Mouse (Mus musculus) heart, embryonic 12.5 days (tissue): Measurements from ENCODE around the gene Ogt. TPM values are rescaled to one million over a fixed set of nuclear protein-coding genes. Genes with fewer than 3 reads are reported as not detected.
A peak's percentile ranks its signal among the peaks of the same experiment; 100 is the strongest.

Experiments used
- ATAC-seq: fragments of 200-750 bp; cut with Nextera tagmentation; 2 replicates; pipeline ENCODE4 v1.8.0; 2017; ENCODE audit warnings: moderate TSS enrichment, moderate library complexity; ENCODE audit not compliant: insufficient number of reproducible peaks, low FRiP score
- H3K27ac ChIP-seq: fragments of 300-500 bp; sonication (generic); 2 replicates; pipeline ENCODE4 v1.5.1; 2016; ENCODE audit warnings: mild to moderate bottlenecking, moderate library complexity; ENCODE audit not compliant: poor library complexity, severe bottlenecking
- H3K27me3 ChIP-seq: fragments of 300-500 bp; sonication (generic); replicated peaks from 2 replicates; pipeline ENCODE4 v1.6.1; 2016; ENCODE audit warnings: mild to moderate bottlenecking, moderate library complexity
- H3K36me3 ChIP-seq: fragments of 300-500 bp; sonication (generic); 2 replicates; pipeline ENCODE4 v1.6.1; 2016; ENCODE audit warnings: mild to moderate bottlenecking, moderate library complexity
- H3K4me1 ChIP-seq: fragments of 300-500 bp; sonication (generic); replicated peaks from 2 replicates; pipeline ENCODE4 v1.6.1; 2016; ENCODE audit warnings: mild to moderate bottlenecking
- H3K4me2 ChIP-seq: fragments of 300-500 bp; sonication (generic); 2 replicates; pipeline ENCODE4 v1.6.1; 2016; ENCODE audit warnings: mild to moderate bottlenecking, moderate library complexity
- H3K4me3 ChIP-seq: fragments of 300-500 bp; sonication (generic); 2 replicates; pipeline ENCODE4 v1.5.1; 2016; ENCODE audit warnings: mild to moderate bottlenecking
- H3K9ac ChIP-seq: fragments of 300-500 bp; sonication (generic); 2 replicates; pipeline ENCODE4 v1.6.1; 2016; ENCODE audit warnings: mild to moderate bottlenecking, moderate library complexity
- H3K9me3 ChIP-seq: fragments of 300-500 bp; sonication (generic); replicated peaks from 2 replicates; pipeline ENCODE4 v1.6.1; 2016; ENCODE audit warnings: mild to moderate bottlenecking, moderate library complexity
- WGBS: fragments of 180-500 bp; shearing (Covaris S2); methylation state at CpG from one replicate; pipeline ENCODE4 v1.1.7; 2016; 5-methylcytosine and 5-hydroxymethylcytosine counted together
- polyA plus RNA-seq: library from polyadenylated mRNA; unstranded; fragments of >200 nt; fragmentation: Nextera tagmentation; extraction: Ambion mirVana; gene quantifications from 2 replicates; pipeline ENCODE4 v1.2.1, GENCODE M21; 2016

Gene Ogt
- polyA plus RNA-seq, 1 experiment from 2014 or later: 119 TPM

DNA sequence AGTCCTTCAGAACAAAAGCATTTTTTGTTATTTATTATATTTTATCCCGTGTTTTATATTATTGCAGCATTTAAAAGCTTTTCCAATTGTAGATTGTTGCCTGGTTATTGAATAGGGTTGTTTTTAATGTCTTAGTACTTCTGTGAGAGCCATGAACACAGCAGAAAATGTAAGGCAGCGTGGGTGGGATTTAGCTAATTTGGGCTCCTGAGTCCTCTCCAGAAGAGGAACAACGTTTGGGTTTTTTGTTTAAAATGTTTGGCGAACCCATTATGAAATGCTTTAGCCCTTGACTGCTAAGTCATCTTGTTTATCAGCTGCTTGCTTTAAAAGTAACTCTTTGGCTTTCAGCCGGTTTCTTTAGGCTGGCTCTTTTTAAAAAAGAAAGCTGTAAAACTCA lies 2.2 kb downstream of the Ogt start:
- H3K27ac ChIP-seq: no peak overlapping the region
- H3K4me2 ChIP-seq: peak overlapping the region; percentile 68
- 19% methylated on average over 5 of the region's 5 CpGs for WGBS
- H3K9ac ChIP-seq: peak overlapping the region; percentile 51; the same call in 1 of the 2 replicates
- H3K4me3 ChIP-seq: peak overlapping the region; percentile 87
- H3K4me1 ChIP-seq: 0 out of 2 replicates have a peak, but pooled peaks cover 7% of the 10 kb centered on the region
- peaks cover 11% of the 10 kb centered on the region for H3K36me3 ChIP-seq
- ATAC-seq: no peak
- H3K9me3 ChIP-seq: no peaks in the 10 kb centered on the region
- H3K27me3 ChIP-seq: peaks cover 20% of the 10 kb centered on the region; the same call in 1 of the 2 replicates

DNA sequence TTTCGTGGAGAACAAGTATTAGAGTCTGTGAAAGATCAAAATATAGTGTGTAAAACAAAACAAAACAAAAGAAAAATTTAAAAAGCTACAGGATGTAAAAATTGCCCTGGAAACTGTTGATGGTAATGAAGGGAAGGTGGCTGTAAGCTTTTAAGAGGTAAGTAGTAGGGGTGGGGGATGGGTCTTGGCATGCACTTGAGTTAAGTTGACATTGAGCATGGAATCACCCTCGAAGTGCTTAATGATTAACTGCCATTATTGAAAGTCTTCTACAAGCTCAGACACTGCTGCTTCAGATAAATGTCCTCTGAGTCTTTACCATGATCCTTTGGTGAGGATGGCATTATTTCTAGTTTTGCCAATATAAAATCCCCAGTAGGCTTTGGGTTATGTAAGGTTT lies 5.4 kb downstream of the Ogt start:
- Histone ChIP-seq H3K4me2 (no peak overlapping the region), H3K27ac (no peak overlapping the region), H3K36me3 (peaks cover 11% of the 10 kb centered on the region), H3K4me1 (0 out of 2 replicates have a peak, but pooled peaks cover 7% of the 10 kb centered on the region), H3K27me3 (peaks cover 7% of the 10 kb centered on the region; the same call in 1 of the 2 replicates), H3K9ac (no peak overlapping the region), H3K4me3 (no peak overlapping the region), H3K9me3 (no peaks in the 10 kb centered on the region)
- 65% methylated on average over 2 of the region's 2 CpGs for WGBS
- ATAC-seq: no peak

DNA sequence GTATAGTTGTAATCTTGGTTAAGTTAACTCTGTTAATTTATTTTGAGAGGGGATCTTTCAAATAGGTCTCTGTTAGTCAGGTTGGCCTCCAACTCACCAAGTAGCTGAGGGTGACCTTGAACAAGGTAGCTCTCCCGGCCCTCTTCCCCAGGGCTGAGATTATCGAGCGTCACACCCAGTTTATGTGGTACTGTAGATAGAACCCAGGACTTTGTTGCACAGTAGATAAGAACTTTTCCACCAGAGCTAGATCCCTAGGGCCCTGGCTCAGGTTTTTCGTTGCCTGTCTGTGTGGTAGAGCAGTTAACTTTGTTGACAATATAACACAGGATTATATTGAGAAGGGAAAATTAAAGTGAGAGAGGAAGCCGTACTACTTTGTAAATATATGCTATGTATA lies 6.8 kb downstream of the Ogt start:
- 0 out of 2 replicates have a peak, but pooled peaks cover 7% of the 10 kb centered on the region for H3K4me1 ChIP-seq
- 59% methylated on average over 5 of the region's 5 CpGs for WGBS
- H3K4me3 ChIP-seq: no peak overlapping the region
- H3K36me3 ChIP-seq: peaks cover 16% of the 10 kb centered on the region
- no peaks in the 10 kb centered on the region for H3K9me3 ChIP-seq
- no peak for ATAC-seq
- H3K9ac ChIP-seq: no peak overlapping the region
- no peaks in the 10 kb centered on the region for H3K27me3 ChIP-seq
- no peak overlapping the region for H3K27ac ChIP-seq
- H3K4me2 ChIP-seq: no peak overlapping the region

DNA sequence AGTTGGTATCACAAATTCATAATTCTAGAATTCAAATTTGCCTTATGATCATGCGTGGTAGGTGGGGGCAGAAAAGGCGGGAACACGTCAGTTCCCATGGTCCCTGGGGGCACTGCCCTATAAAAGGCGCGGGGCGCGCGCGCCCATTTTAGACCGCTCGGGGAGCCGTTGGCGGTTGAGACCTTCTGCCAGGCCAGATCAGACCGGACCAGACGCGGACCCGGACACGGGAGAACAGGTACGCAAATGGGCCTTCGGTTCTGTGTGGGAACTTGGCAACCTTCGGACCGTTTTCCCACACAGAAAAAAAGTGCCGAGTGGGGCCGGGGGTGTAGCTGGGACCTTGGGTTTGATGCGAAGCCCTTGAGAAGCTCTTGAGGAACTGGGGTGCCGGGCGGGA lies 55.8 kb downstream of the Ogt start:
- whole genome bisulfite sequencing: 88% methylated on average over 27 of the region's 27 CpGs

DNA sequence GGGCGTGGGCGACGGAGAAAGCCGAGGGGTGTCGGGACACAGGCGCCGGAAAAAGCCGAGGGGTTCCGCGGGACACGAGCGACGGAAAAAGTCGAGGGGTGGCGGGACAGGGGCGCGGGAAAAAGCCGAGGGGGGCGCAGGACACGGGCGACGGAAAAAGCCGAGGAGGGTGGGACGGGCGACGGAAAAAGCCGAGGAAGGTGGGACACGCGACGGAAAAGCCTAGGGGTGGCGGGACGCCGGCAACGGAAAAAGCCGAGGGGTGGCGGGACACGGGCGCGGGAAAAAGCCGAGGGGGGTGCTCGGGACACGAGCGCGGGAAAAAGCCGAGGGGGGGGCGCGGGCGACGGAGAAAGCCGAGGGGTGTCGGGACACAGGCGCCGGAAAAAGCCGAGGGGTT lies 57.7 kb downstream of the Ogt start:
- H3K27me3 ChIP-seq: no peaks in the 10 kb centered on the region
- H3K4me2 ChIP-seq: no peak overlapping the region
- H3K36me3 ChIP-seq: no peaks in the 10 kb centered on the region
- H3K4me3 ChIP-seq: no peak overlapping the region
- no peak for ATAC-seq
- no peak overlapping the region for H3K27ac ChIP-seq
- H3K9ac ChIP-seq: no peak overlapping the region
- 53% methylated on average over 51 of the region's 54 CpGs for WGBS
- no peaks in the 10 kb centered on the region for H3K4me1 ChIP-seq
- peaks cover 26% of the 10 kb centered on the region for H3K9me3 ChIP-seq

More for the DNA sequence above, 55.8 kb downstream of the Ogt start:
- Histone ChIP-seq H3K36me3 (no peaks in the 10 kb centered on the region), H3K4me2 (no peak overlapping the region), H3K27ac (no peak overlapping the region), H3K9me3 (peaks cover 26% of the 10 kb centered on the region), H3K27me3 (no peaks in the 10 kb centered on the region), H3K4me1 (no peaks in the 10 kb centered on the region), H3K4me3 (no peak overlapping the region), H3K9ac (no peak overlapping the region)
- ATAC-seq: no peak

DNA sequence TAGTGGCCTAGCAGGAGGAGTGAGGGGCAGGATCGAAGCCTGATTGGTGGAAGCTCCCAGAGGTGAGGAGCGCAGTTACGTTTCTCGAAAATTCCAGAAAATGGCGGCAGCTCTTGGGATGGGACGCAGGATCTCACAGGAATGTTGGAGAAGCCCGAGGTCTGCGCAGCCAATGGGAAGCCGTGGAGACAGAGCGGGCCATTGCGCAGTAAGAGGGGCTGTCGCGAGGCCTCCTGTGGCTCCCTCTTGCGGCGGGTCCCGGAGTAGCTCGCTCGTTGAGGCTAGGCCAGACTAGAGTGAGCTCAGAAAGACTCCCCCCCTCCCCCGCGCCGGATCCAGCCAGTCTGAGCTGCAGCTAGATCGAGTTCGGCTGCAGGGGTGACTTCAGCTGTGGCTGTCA lies 58.4 kb downstream of the Ogt start:
- Histone ChIP-seq H3K4me2 (no peak overlapping the region), H3K9ac (no peak overlapping the region), H3K4me3 (no peak overlapping the region), H3K27ac (no peak overlapping the region), H3K4me1 (no peaks in the 10 kb centered on the region), H3K9me3 (peaks cover 26% of the 10 kb centered on the region), H3K36me3 (no peaks in the 10 kb centered on the region), H3K27me3 (no peaks in the 10 kb centered on the region)
- no peak for ATAC-seq
- 50% methylated on average over 23 of the region's 23 CpGs for WGBS

DNA sequence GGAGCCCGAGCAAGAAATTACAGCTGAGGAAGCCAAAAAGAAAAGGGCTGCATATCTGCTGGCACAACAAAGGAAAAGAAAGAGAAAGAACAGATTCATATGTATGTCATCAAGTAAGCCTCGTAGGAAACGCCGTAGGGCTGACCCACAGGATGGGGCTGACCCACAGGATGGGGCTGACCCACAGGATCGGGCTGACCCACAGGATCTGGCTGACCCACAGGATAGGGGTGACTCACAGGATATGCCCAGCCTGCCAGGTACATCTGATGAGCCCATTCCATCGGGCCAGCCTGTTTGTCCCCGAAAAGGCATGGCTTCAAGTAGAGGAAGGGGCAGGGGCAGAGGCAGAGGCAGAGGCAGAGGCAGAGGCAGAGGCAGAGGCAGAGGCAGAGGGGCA lies 65.3 kb downstream of the Ogt start:
- no peaks in the 10 kb centered on the region for H3K4me1 ChIP-seq
- 63% methylated on average over 7 of the region's 7 CpGs for WGBS
- no peaks in the 10 kb centered on the region for H3K9me3 ChIP-seq
- H3K27ac ChIP-seq: no peak overlapping the region
- no peak overlapping the region for H3K9ac ChIP-seq
- H3K36me3 ChIP-seq: no peaks in the 10 kb centered on the region
- H3K4me2 ChIP-seq: no peak overlapping the region
- peaks cover 16% of the 10 kb centered on the region for H3K27me3 ChIP-seq
- ATAC-seq: no peak
- no peak overlapping the region for H3K4me3 ChIP-seq

DNA sequence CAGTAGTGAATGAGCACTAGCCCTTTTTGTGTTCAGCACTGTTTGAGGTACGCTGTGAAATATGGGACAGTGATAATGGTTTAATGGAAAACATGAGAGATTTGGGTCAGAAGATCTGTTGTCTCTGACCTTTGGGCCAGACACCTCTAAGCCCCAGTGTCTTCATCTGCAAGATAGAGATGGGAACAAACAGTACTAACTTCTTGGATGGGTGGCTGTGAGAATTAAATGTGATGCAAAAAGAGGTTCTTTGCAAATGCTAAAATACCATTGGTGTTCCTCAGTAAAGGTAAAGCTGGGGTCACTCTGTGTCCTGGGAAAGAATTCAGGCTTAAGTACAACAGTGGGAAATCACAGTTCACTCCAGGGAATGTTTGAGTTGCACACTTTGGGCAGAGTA lies 80.5 kb downstream of the Ogt start:
- Histone ChIP-seq H3K36me3 (no peaks in the 10 kb centered on the region), H3K27ac (no peak overlapping the region), H3K27me3 (0 out of 2 replicates have a peak, but pooled peaks cover 12% of the 10 kb centered on the region), H3K9ac (no peak overlapping the region), H3K4me1 (no peaks in the 10 kb centered on the region), H3K4me3 (no peak overlapping the region), H3K4me2 (no peak overlapping the region), H3K9me3 (no peaks in the 10 kb centered on the region)
- ATAC-seq: no peak
- 56% methylated on average over 1 of the region's 1 CpGs for WGBS

DNA sequence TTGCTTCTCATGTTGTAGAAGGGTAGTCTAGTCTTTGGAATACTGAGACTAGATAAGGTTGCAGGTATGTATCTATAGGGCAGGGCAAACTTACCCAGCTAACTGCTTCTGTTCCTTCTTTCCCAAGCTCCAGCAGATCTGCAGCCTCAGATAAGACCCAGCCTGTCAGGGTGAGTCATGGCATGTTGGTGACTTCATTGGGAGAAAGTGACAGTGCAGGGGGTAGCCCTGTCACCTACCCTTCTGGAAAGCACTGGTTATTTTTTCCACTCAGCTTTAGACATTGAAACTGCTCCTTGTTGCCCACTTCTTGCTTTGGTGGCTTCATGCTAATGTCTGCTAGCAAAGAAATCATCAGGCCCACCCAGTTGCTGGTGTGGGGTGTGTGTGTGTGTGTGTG lies 90.2 kb downstream of the Ogt start:
- no peaks in the 10 kb centered on the region for H3K9me3 ChIP-seq

DNA sequence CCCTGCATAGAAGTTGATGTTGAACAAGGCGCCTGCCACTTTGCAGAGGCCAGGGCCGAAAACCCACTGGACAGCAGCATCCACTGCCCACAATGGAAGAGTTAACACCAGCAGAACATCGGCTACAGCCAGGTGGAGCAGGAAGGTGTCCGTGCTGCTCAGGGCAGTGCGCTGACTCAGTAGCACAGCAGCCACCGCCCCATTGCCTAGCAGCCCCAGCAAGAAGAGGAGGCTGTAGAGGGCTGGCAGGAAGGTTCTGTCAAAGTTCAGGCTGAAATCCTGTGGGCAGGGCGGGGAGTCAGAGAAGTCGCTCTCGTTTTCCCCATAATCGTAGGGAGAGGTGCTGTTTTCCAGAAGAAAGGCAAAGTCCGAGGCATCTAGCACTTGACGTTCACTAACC lies 92.8 kb downstream of the Ogt start:
- H3K27ac ChIP-seq: no peak overlapping the region
- 0 out of 2 replicates have a peak, but pooled peaks cover 2% of the 10 kb centered on the region for H3K4me1 ChIP-seq
- no peak overlapping the region for H3K4me2 ChIP-seq
- no peaks in the 10 kb centered on the region for H3K9me3 ChIP-seq
- peaks cover 48% of the 10 kb centered on the region for H3K27me3 ChIP-seq
- no peak overlapping the region for H3K4me3 ChIP-seq
- WGBS: 73% methylated on average over 7 of the region's 12 CpGs
- no peak overlapping the region for H3K9ac ChIP-seq
- no peaks in the 10 kb centered on the region for H3K36me3 ChIP-seq
- ATAC-seq: no peak

More for the DNA sequence above, 90.2 kb downstream of the Ogt start:
- H3K9ac ChIP-seq: no peak overlapping the region
- peaks cover 30% of the 10 kb centered on the region for H3K27me3 ChIP-seq
- ATAC-seq: no peak
- H3K27ac ChIP-seq: no peak overlapping the region
- no peaks in the 10 kb centered on the region for H3K36me3 ChIP-seq
- no peak overlapping the region for H3K4me2 ChIP-seq
- no peak overlapping the region for H3K4me3 ChIP-seq
- H3K4me1 ChIP-seq: 0 out of 2 replicates have a peak, but pooled peaks cover 2% of the 10 kb centered on the region

DNA sequence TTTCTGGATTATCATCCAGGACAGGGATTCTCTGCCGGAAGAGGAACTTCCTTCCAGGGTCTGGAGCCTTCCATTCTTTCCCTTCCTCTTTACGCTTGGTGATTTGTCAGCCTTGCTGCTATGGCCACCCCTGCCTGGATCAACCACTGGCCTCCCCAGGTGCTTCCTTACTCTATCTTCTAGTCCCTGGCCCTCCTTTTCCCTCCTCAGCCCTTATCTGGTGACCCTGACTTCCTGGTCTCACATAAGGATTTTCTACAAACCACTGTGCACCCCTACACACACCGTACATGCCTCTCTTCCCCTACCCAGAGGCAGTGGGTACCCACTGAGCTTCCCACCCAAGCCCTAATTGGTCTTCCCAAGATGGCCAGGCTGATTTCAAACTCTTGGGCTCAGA lies 93.4 kb downstream of the Ogt start:
- H3K4me2 ChIP-seq: no peak overlapping the region
- no peak for ATAC-seq
- H3K27me3 ChIP-seq: peaks cover 53% of the 10 kb centered on the region
- H3K36me3 ChIP-seq: no peaks in the 10 kb centered on the region
- no peak overlapping the region for H3K27ac ChIP-seq
- no peak overlapping the region for H3K9ac ChIP-seq
- H3K9me3 ChIP-seq: no peaks in the 10 kb centered on the region
- WGBS: 63% methylated on average over 3 of the region's 3 CpGs
- 0 out of 2 replicates have a peak, but pooled peaks cover 2% of the 10 kb centered on the region for H3K4me1 ChIP-seq
- H3K4me3 ChIP-seq: no peak overlapping the region

DNA sequence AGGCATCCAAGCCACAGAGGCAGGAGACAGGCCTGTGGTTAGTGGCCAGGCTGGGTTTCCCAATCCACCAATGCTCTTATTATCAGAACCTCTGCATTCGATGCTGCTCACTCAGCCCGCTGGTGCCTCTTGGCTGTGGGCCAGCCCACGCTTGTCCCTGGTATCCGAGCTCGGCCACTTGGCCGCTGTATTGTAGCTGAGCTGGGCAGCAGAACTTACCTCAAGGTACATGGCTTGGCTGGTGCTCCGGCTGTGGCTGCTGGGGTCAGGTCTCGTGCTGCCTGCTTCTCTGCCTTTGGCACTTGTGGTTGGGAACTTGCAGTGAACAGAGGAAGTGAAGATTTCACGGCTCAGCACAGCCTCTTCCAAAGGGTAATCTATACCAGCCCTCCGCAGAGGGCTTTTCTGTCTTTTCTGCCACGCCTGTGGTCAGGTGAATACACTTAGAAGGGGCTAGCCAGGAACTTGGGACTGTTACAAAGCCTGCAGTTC lies 94.0 kb downstream of the Ogt start, which contains the start of gene Cxcr3:
Gene Cxcr3, minus strand, starts transcription at position 442 of the 492 bp plus-strand sequence.
- no peak within 1 kb of the TSS for H3K4me2 ChIP-seq
- WGBS: 55% methylated on average over 11 of the region's 11 CpGs
- no peak for ATAC-seq
- H3K27me3 ChIP-seq: peaks cover 55% of the 10 kb centered on the region
- H3K9ac ChIP-seq: no peak within 1 kb of the TSS
- H3K4me3 ChIP-seq: no peak within 1 kb of the TSS
- 0 out of 2 replicates have a peak, but pooled peaks cover 2% of the 10 kb centered on the region for H3K4me1 ChIP-seq
- H3K9me3 ChIP-seq: no peaks in the 10 kb centered on the region
- H3K36me3 ChIP-seq: no peaks in the 10 kb centered on the region
- no peak within 1 kb of the TSS for H3K27ac ChIP-seq
